15 mouse cellular contexts compared by ENCODE assay signal in genomic region chr5:75824660-75825059, GRCm38 (mm10).
"Had no signal": no experiment of that assay in that cellular context is flagged by ENCODE, and none has a peak within 500 bp of the region (broad histone marks: within the 10 kb centered on the region; RNA-seq: fewer than 3 reads in every experiment).

No protein-coding gene starts in this region.

- H3K36me3 ChIP-seq: midbrain, embryonic 10.5 days; midbrain, embryonic 13.5 days; neural tube, embryonic 13.5 days; neural tube, embryonic 15.5 days; stomach, embryonic 15.5 days had no signal

- H3K4me2 ChIP-seq: lung, embryonic 14.5 days; midbrain, embryonic 13.5 days; neural tube, embryonic 13.5 days; neural tube, embryonic 15.5 days; stomach, embryonic 15.5 days had no signal

- H3K9me3 ChIP-seq: midbrain, embryonic 10.5 days; midbrain, embryonic 13.5 days; neural tube, embryonic 13.5 days; neural tube, embryonic 15.5 days; stomach, embryonic 15.5 days had no signal

- DNase-seq: lung, adult 18-20 months; lung, embryonic 14.5 days; lung, postnatal 10 days; lung, postnatal 4 days; right cerebral cortex, postnatal 14 days; thymus, postnatal 14 days; thymus, postnatal 36 days had no signal

- H3K27me3 ChIP-seq: neural tube, embryonic 13.5 days; neural tube, embryonic 15.5 days; stomach, embryonic 15.5 days had no signal

- H3K4me3 ChIP-seq: midbrain, embryonic 10.5 days; midbrain, embryonic 13.5 days; myocyte; neural tube, embryonic 13.5 days; neural tube, embryonic 15.5 days; stomach, embryonic 15.5 days had no signal

- ATAC-seq: midbrain, embryonic 13.5 days; midbrain, embryonic 16.5 days had no signal

- H3K4me1 ChIP-seq: midbrain, embryonic 13.5 days; stomach, embryonic 15.5 days had no signal

- H3K27ac ChIP-seq: midbrain, embryonic 10.5 days; midbrain, embryonic 13.5 days; neural tube, embryonic 13.5 days; neural tube, embryonic 15.5 days; stomach, embryonic 15.5 days; stomach, postnatal 0 days had no signal

- H3K9ac ChIP-seq: lung, embryonic 14.5 days; midbrain, embryonic 13.5 days; neural tube, embryonic 13.5 days; neural tube, embryonic 15.5 days; stomach, embryonic 15.5 days had no signal
